Comparison of ENCODE assay signal across 10 mouse cellular contexts in the genomic region with DNA sequence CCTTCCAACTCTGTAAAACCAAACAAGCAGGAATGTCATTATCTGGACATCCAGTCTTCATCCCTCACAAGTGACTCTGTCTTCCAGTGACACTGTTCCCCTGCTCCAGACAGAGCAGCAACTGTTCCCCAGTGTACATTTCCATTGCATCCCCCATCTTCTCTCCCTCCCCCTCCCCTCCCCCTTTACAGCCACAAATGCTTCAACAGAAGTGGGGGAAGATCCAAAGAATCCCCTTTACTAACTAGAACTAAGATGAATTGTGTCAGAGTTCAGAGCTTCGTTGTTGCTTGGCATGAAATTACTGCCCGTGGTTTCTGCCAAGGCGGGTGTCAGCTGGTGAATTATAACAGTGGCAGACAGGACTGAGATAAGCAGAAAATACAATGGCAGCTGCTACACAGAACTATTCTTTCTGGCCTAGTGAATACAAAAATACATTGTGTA.
DNase-seq lines count a peak whose midpoint lies in the region; ATAC-seq lines count a peak whose summit lies in the region.
"Had no signal": no experiment of that assay in that cellular context is flagged by ENCODE, and none has a peak within 500 bp of the region (broad histone marks: within the 10 kb centered on the region; RNA-seq: fewer than 3 reads in every experiment).

No protein-coding gene starts in this region.

- peak; percentile 93 for DNase-seq in heart, adult 11 months
- DNase-seq in cerebellum, adult 9-11 months, result peak; percentile 50
- DNase-seq in heart, postnatal 4 days, result peak; percentile 43
- peak; percentile 56 to 89 for DNase-seq in layer of hippocampus, postnatal 14 days (ENCODE audit: low spot score in 2 of 2)
- DNase-seq in spleen, adult 12 weeks (ENCODE audit: low spot score), result no peak
- DNase-seq in yolk sac, embryonic 10.5 days (ENCODE audit: low spot score), result no peak

- no peak overlapping the region for H3K27ac ChIP-seq in heart, embryonic 11.5 days (ENCODE audit: low read depth, low read length)
- peak overlapping the region; percentile 53; the same call in 1 of the 2 replicates for H3K27ac ChIP-seq in midbrain, embryonic 15.5 days
- H3K27ac ChIP-seq: embryonic facial prominence, embryonic 12.5 days had no signal

- no peaks in the 10 kb centered on the region for H3K4me1 ChIP-seq in heart, embryonic 11.5 days (ENCODE audit: control insufficient read depth, insufficient read depth, low read length)
- H3K4me1 ChIP-seq in midbrain, embryonic 15.5 days, result peaks cover 8% of the 10 kb centered on the region
- H3K4me1 ChIP-seq: embryonic facial prominence, embryonic 12.5 days had no signal

- no peaks in the 10 kb centered on the region for H3K36me3 ChIP-seq in heart, embryonic 11.5 days (ENCODE audit: control insufficient read depth, insufficient read depth, low read length)
- no peaks in the 10 kb centered on the region for H3K36me3 ChIP-seq in midbrain, embryonic 15.5 days (replicated peaks)
- H3K36me3 ChIP-seq: embryonic facial prominence, embryonic 12.5 days had no signal

- no peak overlapping the region for H3K9ac ChIP-seq in heart, embryonic 11.5 days (ENCODE audit: low read depth, low read length)
- H3K9ac ChIP-seq in midbrain, embryonic 15.5 days, result no peak overlapping the region
- H3K9ac ChIP-seq: embryonic facial prominence, embryonic 12.5 days had no signal

- H3K9me3 ChIP-seq in heart, embryonic 11.5 days (replicated peaks; ENCODE audit: control insufficient read depth, low read length), result no peaks in the 10 kb centered on the region
- H3K9me3 ChIP-seq in midbrain, embryonic 15.5 days, result no peaks in the 10 kb centered on the region
- H3K9me3 ChIP-seq: embryonic facial prominence, embryonic 12.5 days had no signal

- H3K4me3 ChIP-seq in heart, embryonic 11.5 days (ENCODE audit: low read depth, low read length), result no peak overlapping the region
- no peak overlapping the region for H3K4me3 ChIP-seq in midbrain, embryonic 15.5 days
- H3K4me3 ChIP-seq: embryonic facial prominence, embryonic 12.5 days had no signal

- no peak overlapping the region for H3K4me2 ChIP-seq in heart, embryonic 11.5 days
- H3K4me2 ChIP-seq in midbrain, embryonic 15.5 days, result no peak overlapping the region; the same call in 1 of the 2 replicates
- H3K4me2 ChIP-seq: embryonic facial prominence, embryonic 12.5 days had no signal

- 43% methylated on average over 3 of the region's 3 CpGs for WGBS in heart, embryonic 11.5 days (ENCODE audit: insufficient replicate concordance)
- WGBS in midbrain, embryonic 15.5 days, result 16% methylated on average over 3 of the region's 3 CpGs

- ATAC-seq in heart, embryonic 11.5 days (replicated peaks; ENCODE audit: insufficient number of reproducible peaks, low FRiP score, low TSS enrichment), result no peak
- peak; percentile 83 for ATAC-seq in midbrain, embryonic 15.5 days (replicated peaks)

- H3K27me3 ChIP-seq in heart, embryonic 11.5 days (ENCODE audit: control insufficient read depth, insufficient read depth, low read length), result no peaks in the 10 kb centered on the region
- H3K27me3 ChIP-seq in midbrain, embryonic 15.5 days (replicated peaks), result no peaks in the 10 kb centered on the region
- H3K27me3 ChIP-seq: CH12.LX; embryonic facial prominence, embryonic 12.5 days had no signal

Comparison
In these comparisons a context has a peak if more than half of its experiments do, and no peak if none do; other contexts are left out.
1. DNase-seq: peak in heart, adult 11 months (single experiment), cerebellum, adult 9-11 months (single experiment), heart, postnatal 4 days (single experiment) and layer of hippocampus, postnatal 14 days (2 of 2); none in spleen, adult 12 weeks (single experiment) and yolk sac, embryonic 10.5 days (single experiment).